Mouse (Mus musculus): ENCODE results near the gene Ybx3.

- TF ChIP-seq CTCF (IDR thresholded peaks at IDR 0.05; ENCODE audit: low read depth) (no peak), EP300 (optimal IDR thresholded peaks at IDR 0.05) (no peak)
These were observed 31.3 kb upstream of the Ybx3 start for GRCm38 (mm10) chr6:131419614-131420013.

Measured in stomach, postnatal 0 days (tissue).